Mouse (Mus musculus) midbrain, embryonic 11.5 days (tissue): ENCODE data around the gene Man1b1. TPM values are rescaled to one million over a fixed set of nuclear protein-coding genes. Genes with fewer than 3 reads are reported as not detected.

Experiments used
- ATAC-seq: fragments of 200-750 bp; cut with Nextera tagmentation; 2 replicates; pipeline ENCODE4 v1.8.0; 2017; ENCODE audit warnings: moderate TSS enrichment, moderate library complexity; ENCODE audit not compliant: low FRiP score
- DNase-seq: peaks from one replicate; pipeline ENCODE4 v3.0.0; 2015; ENCODE audit warnings: low spot score; ENCODE audit errors: missing footprints
- H3K27ac ChIP-seq: fragments of 300-500 bp; sonication (generic); 2 replicates; pipeline ENCODE4 v1.5.1; 2014; ENCODE audit warnings: low read depth, low read length
- H3K27me3 ChIP-seq: fragments of 300-500 bp; sonication (generic); 2 replicates; pipeline ENCODE4 v1.6.1; 2014; ENCODE audit warnings: mild to moderate bottlenecking, low read length, moderate library complexity, mixed read lengths; ENCODE audit not compliant: control insufficient read depth, insufficient read depth
- H3K36me3 ChIP-seq: fragments of 300-500 bp; sonication (generic); 2 replicates; pipeline ENCODE4 v1.6.1; 2014; ENCODE audit warnings: mild to moderate bottlenecking, low read length, moderate library complexity, mixed read lengths; ENCODE audit not compliant: control insufficient read depth, insufficient read depth
- H3K4me1 ChIP-seq: fragments of 300-500 bp; sonication (generic); 2 replicates; pipeline ENCODE4 v1.6.1; 2014; ENCODE audit warnings: low read length; ENCODE audit not compliant: control insufficient read depth, insufficient read depth
- H3K4me2 ChIP-seq: fragments of 300-500 bp; sonication (generic); 2 replicates; pipeline ENCODE4 v1.6.1; 2014; ENCODE audit warnings: mild to moderate bottlenecking, moderate library complexity
- H3K4me3 ChIP-seq: fragments of 300-500 bp; sonication (generic); 2 replicates; pipeline ENCODE4 v1.5.1; 2014; ENCODE audit warnings: low read depth, low read length
- H3K9ac ChIP-seq: fragments of 300-500 bp; sonication (generic); 2 replicates; pipeline ENCODE4 v1.6.1; 2014; ENCODE audit warnings: low read length
- H3K9me3 ChIP-seq: fragments of 300-500 bp; sonication (generic); 2 replicates; pipeline ENCODE4 v1.6.1; 2016; ENCODE audit warnings: low read length; ENCODE audit not compliant: control insufficient read depth
- WGBS: fragments of 180-500 bp; shearing (Covaris S2); extraction: QIAGEN DNeasy Blood & Tissue Kit; methylation state at CpG from one replicate; pipeline ENCODE4 v1.1.7; 2014; 5-methylcytosine and 5-hydroxymethylcytosine counted together
- polyA plus RNA-seq: library from polyadenylated mRNA; unstranded; fragments of >200 nt; fragmentation: Nextera tagmentation; extraction: Ambion mirVana; gene quantifications from 2 replicates; pipeline ENCODE4 v1.2.1, GENCODE M21; 2014

Gene Man1b1
- polyA plus RNA-seq, 1 experiment from 2014 or later = 87.2 TPM

DNA sequence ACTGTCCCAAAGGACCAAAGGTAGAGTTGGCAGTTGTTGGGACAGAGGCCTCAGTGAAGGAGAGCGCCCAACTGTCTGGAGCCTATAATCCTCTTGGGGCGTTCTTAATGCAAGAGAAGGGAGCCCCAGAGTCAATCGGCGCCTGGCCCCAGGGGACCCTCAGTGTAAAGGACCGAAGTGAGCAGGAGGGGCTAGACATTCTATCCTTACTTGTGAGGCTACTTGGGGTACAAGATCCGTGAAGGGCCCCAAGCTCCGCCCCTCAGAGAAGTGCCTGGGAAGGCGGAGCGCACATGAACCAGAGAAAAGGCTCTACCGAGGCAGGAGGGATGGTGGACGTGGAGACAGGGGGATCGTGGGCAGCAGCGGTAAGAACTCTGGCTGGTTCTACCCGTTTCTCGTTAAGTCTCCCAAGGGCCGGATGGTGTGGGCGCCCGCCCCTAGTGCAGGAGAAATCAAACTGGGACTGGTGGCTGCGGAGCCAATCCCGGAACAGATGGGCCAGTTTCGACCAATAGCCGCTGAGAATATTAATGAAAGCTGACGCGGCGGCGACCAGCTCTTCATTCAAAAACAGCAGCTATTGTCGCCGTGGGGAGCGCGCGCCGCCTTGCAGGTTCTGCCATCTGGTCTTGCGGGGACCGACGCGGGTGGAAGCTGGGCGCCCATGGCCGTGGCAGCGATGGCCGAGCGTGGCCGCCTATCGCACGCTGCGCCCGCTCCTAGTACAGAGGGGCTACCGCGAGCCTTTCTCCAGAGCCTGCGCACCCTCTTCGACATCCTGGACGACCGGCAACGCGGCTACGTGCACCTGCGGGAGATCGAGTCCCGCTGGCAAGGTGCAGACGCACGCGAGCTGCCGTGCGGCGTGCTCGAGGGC, 39.9 kb downstream of the Man1b1 start, which contains the start of gene Sapcd2:
TSS of gene Sapcd2 (plus strand) at position 558 of the 880 bp plus-strand sequence.
- WGBS = under 1% methylated on average over 65 of the region's 65 CpGs

GRCm38 (mm10) chr2:25372644-25373391, 40.7 kb downstream of the Man1b1 start:
- peak; percentile 51 for ATAC-seq

More for the DNA sequence above, 39.9 kb downstream of the Man1b1 start, which contains the start of gene Sapcd2:
- peaks cover 8% of the 10 kb centered on the region for H3K36me3 ChIP-seq
- ATAC-seq (peak; percentile 95), DNase-seq (peak; percentile 97)
- H3K9me3 ChIP-seq = no peaks in the 10 kb centered on the region
- peak within 1 kb of the TSS; percentile 87 for H3K4me2 ChIP-seq
- peak within 1 kb of the TSS; percentile 80 for H3K27ac ChIP-seq
- peaks cover 24% of the 10 kb centered on the region for H3K4me1 ChIP-seq
- H3K4me3 ChIP-seq = peak within 1 kb of the TSS; percentile 86
- no peaks in the 10 kb centered on the region for H3K27me3 ChIP-seq
- peak within 1 kb of the TSS; percentile 85 for H3K9ac ChIP-seq

DNA sequence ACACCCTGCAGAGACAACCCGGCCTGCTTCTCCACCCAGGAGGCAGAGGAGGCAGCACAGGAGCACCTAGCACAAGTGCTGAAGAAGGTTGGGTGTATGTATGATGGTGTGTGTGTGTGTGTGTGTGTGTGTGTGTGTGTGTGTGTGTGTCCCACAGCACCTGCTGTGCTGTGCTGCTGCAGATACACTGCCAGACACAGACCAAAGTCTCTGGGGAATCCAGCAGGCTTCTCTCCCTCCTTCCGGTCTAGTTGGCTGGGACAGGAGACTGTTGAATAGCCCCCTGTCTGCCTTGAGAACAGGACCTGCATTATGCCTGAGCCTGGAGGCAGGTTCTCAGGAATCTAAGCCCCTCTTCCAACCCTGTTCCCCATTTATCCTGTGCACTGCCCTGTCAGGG, 41.3 kb downstream of the Man1b1 start:
- peak overlapping the region; percentile 85 for H3K9ac ChIP-seq
- H3K27me3 ChIP-seq = no peaks in the 10 kb centered on the region
- peak overlapping the region; percentile 86 for H3K4me3 ChIP-seq
- ATAC-seq (no peak), DNase-seq (no peak)
- peak overlapping the region; percentile 87 for H3K4me2 ChIP-seq
- peaks cover 24% of the 10 kb centered on the region for H3K4me1 ChIP-seq
- 17% methylated on average over 2 of the region's 2 CpGs for WGBS
- no peak overlapping the region for H3K27ac ChIP-seq
- no peaks in the 10 kb centered on the region for H3K9me3 ChIP-seq
- H3K36me3 ChIP-seq = peaks cover 11% of the 10 kb centered on the region

More at GRCm38 (mm10) chr2:25372644-25373391, 40.7 kb downstream of the Man1b1 start:
- peak overlapping the region; percentile 87 for H3K4me2 ChIP-seq
- no peaks in the 10 kb centered on the region for H3K9me3 ChIP-seq
- peak; percentile 89 for DNase-seq
- H3K4me1 ChIP-seq = peaks cover 24% of the 10 kb centered on the region
- no peak overlapping the region for H3K27ac ChIP-seq
- peak overlapping the region; percentile 85 for H3K9ac ChIP-seq
- H3K4me3 ChIP-seq = peak overlapping the region; percentile 86
- H3K27me3 ChIP-seq = no peaks in the 10 kb centered on the region
- WGBS = 2% methylated on average over 42 of the region's 42 CpGs
- peaks cover 11% of the 10 kb centered on the region for H3K36me3 ChIP-seq

DNA sequence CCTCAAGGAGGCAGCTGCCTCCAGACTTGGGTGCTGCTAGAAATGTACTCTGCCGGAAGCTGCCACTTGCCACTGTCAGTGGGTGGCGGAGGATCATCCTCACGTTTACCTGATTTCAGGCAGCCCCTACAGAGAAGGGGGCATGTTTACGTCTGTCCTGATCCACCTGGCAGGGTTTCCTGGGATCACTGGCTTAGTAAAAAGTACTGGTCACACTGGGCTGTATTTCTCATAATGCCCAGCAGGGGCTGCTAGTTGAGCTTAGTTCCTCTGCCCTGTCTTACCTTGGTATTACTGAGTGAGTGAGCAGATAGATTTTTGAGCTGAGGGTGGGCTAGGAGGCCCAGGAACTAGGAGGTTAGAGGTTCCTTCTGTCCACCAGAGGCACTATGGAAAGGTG, 44.5 kb downstream of the Man1b1 start:
- WGBS = 64% methylated on average over 4 of the region's 4 CpGs

GRCm38 (mm10) chr2:25384492-25384891, 52.4 kb downstream of the Man1b1 start:
- Histone ChIP-seq H3K4me3 (no peak overlapping the region), H3K27ac (no peak overlapping the region), H3K4me2 (no peak overlapping the region), H3K27me3 (no peaks in the 10 kb centered on the region), H3K9me3 (no peaks in the 10 kb centered on the region), H3K4me1 (no peaks in the 10 kb centered on the region), H3K36me3 (no peaks in the 10 kb centered on the region), H3K9ac (no peak overlapping the region)
- 75% methylated on average over 5 of the region's 5 CpGs for WGBS
- ATAC-seq (no peak), DNase-seq (no peak)

More for the DNA sequence above, 44.5 kb downstream of the Man1b1 start:
- H3K4me3 ChIP-seq = no peak overlapping the region
- peaks cover 16% of the 10 kb centered on the region for H3K36me3 ChIP-seq
- DNase-seq (peak; percentile 84), ATAC-seq (no peak)
- peaks cover 22% of the 10 kb centered on the region for H3K4me1 ChIP-seq
- H3K27me3 ChIP-seq = no peaks in the 10 kb centered on the region
- H3K9ac ChIP-seq = no peak overlapping the region
- no peak overlapping the region for H3K4me2 ChIP-seq
- H3K9me3 ChIP-seq = no peaks in the 10 kb centered on the region
- H3K27ac ChIP-seq = no peak overlapping the region

DNA sequence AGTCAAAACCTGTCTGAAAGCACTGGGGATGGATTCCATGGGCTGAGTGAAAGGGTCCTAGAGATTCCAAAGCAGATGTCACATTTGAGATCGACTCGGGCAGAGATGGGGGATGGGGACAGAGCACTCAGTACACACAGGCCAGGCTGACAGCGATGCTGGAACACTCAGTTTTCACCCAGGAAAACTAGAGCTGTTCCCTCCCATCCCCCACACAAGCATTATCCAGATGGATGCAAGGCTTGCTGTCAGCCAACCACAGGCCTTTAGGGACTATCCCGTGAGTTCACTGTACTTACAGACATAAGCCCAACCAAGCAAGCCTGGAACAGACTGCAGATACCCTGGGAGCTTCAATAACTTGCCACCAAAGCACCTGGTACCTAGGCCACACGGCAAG, 59.1 kb downstream of the Man1b1 start:
- H3K9ac ChIP-seq = no peak overlapping the region
- WGBS = 85% methylated on average over 5 of the region's 5 CpGs
- ATAC-seq = no peak

GRCm38 (mm10) chr2:25394281-25395221, 62.4 kb downstream of the Man1b1 start:
- Histone ChIP-seq H3K4me1 (peaks cover 5% of the 10 kb centered on the region), H3K27ac (no peak overlapping the region), H3K27me3 (peaks cover 29% of the 10 kb centered on the region), H3K9me3 (no peaks in the 10 kb centered on the region), H3K36me3 (no peaks in the 10 kb centered on the region), H3K9ac (no peak overlapping the region), H3K4me2 (no peak overlapping the region), H3K4me3 (no peak overlapping the region)
- no peak for DNase-seq
- WGBS = 46% methylated on average over 3 of the region's 3 CpGs
- ATAC-seq = no peak

More for the DNA sequence above, 59.1 kb downstream of the Man1b1 start:
- H3K4me3 ChIP-seq = no peak overlapping the region
- H3K36me3 ChIP-seq = no peaks in the 10 kb centered on the region
- DNase-seq = no peak
- peaks cover 5% of the 10 kb centered on the region for H3K4me1 ChIP-seq
- peaks cover 16% of the 10 kb centered on the region for H3K27me3 ChIP-seq
- H3K27ac ChIP-seq = no peak overlapping the region
- no peak overlapping the region for H3K4me2 ChIP-seq
- no peaks in the 10 kb centered on the region for H3K9me3 ChIP-seq
